Mouse (Mus musculus) granulocyte monocyte progenitor cell, adult 5-6 weeks (primary cell): ENCODE data around the gene Supt5. TPM values are rescaled to one million over a fixed set of nuclear protein-coding genes. Genes with fewer than 3 reads are reported as not detected.
A peak's percentile ranks its signal among the peaks of the same experiment; 100 is the strongest.
"Not testable (repeated sequence)": the region's sequence is repeated elsewhere in the genome, so short reads cannot be mapped to it uniquely, and the experiment has no call there.

Source experiments
- ATAC-seq: replicated peaks from 2 replicates; pipeline ENCODE4 v1.8.0; 2016; ENCODE audit warnings: mild to moderate bottlenecking, moderate TSS enrichment, inconsistent platforms; ENCODE audit not compliant: poor library complexity, severe bottlenecking
- total RNA-seq, 2 experiments: library from RNA; stranded (forward) in 1 of 2; stranded (reverse) in 1 of 2; fragments of 200-712, 200-1000 nt in 1 of 2; fragments of >200 nt in 1 of 2; fragmentation: Nextera tagmentation in 1 of 2; gene quantifications; 2 replicates each; pipeline ENCODE4 v1.2.3; 2014 to 2017

Gene Supt5
- total RNA-seq (2014; fragmentation: Nextera tagmentation) (72.1 and 81.1 TPM in 2 replicates), total RNA-seq (2017) (61.2 and 64.1 TPM in 2 replicates)

GRCm38 (mm10) chr7:28338108-28338998 is at the start of gene Supt5:
Supt5 (minus strand) TSS chr7:28338746.
- ATAC-seq, result peak; percentile 94

GRCm38 (mm10) chr7:28387384-28387783 is 48.8 kb upstream of the Supt5 start:
- not testable (repeated sequence) for ATAC-seq

- ATAC-seq, result not testable (repeated sequence)
Measured at GRCm38 (mm10) chr7:28386877-28387276, 48.3 kb upstream of the Supt5 start.

- ATAC-seq, result peak; percentile 41
Measured at GRCm38 (mm10) chr7:28386462-28386861, 47.9 kb upstream of the Supt5 start.

GRCm38 (mm10) chr7:28386007-28386406 is 47.5 kb upstream of the Supt5 start:
- peak; percentile 35 for ATAC-seq

- ATAC-seq, result no peak
Measured at GRCm38 (mm10) chr7:28385196-28385595, 46.6 kb upstream of the Supt5 start.

- ATAC-seq, result no peak
Measured at GRCm38 (mm10) chr7:28384162-28384561, 45.6 kb upstream of the Supt5 start.

GRCm38 (mm10) chr7:28383606-28384005 is 45.1 kb upstream of the Supt5 start:
- no peak for ATAC-seq

GRCm38 (mm10) chr7:28382981-28383396 is 44.4 kb upstream of the Supt5 start:
- ATAC-seq, result peak; percentile 23

GRCm38 (mm10) chr7:28382347-28382951 is 43.9 kb upstream of the Supt5 start:
- no peak for ATAC-seq

GRCm38 (mm10) chr7:28381938-28382337 is 43.4 kb upstream of the Supt5 start:
- ATAC-seq, result peak; percentile 7

GRCm38 (mm10) chr7:28381017-28381790 is 42.7 kb upstream of the Supt5 start:
- peak; percentile 25 for ATAC-seq

- no peak for ATAC-seq
Measured at GRCm38 (mm10) chr7:28380237-28381016, 41.9 kb upstream of the Supt5 start, which contains the start of gene Zfp36. Zfp36 (minus strand) TSS chr7:28380253.

GRCm38 (mm10) chr7:28378769-28379651 is 40.5 kb upstream of the Supt5 start:
- peak; percentile 16 for ATAC-seq

- no peak for ATAC-seq
Measured at GRCm38 (mm10) chr7:28378066-28378690, 39.6 kb upstream of the Supt5 start.

GRCm38 (mm10) chr7:28377190-28378065 is 38.9 kb upstream of the Supt5 start:
- ATAC-seq, result no peak

- no peak for ATAC-seq
Measured at GRCm38 (mm10) chr7:28376011-28376771, 37.6 kb upstream of the Supt5 start.
